8 mouse cellular contexts compared by ENCODE assay signal in genomic region chr5:144254122-144254810, GRCm38 (mm10). TPM values are rescaled to one million over a fixed set of nuclear protein-coding genes. Genes with fewer than 3 reads are reported as not detected.
DNase-seq lines count a peak whose midpoint lies in the region; ATAC-seq lines count a peak whose summit lies in the region.

No protein-coding gene starts in this region.

- peak overlapping the region; percentile 85 for H3K4me2 ChIP-seq in forebrain, embryonic 12.5 days
- peak overlapping the region; percentile 86 for H3K4me2 ChIP-seq in limb, embryonic 13.5 days (replicated peaks)
- H3K4me2 ChIP-seq in midbrain, embryonic 13.5 days (replicated peaks): peak overlapping the region; percentile 77

- ATAC-seq in forebrain, embryonic 12.5 days (ENCODE audit: low FRiP score): peak; percentile 7; the same call in 1 of the 2 replicates
- ATAC-seq in limb, embryonic 13.5 days (ENCODE audit: low FRiP score, low read depth): 0 out of 2 replicates have a peak, but pooled peaks have one; percentile 34
- ATAC-seq in midbrain, embryonic 13.5 days: 0 out of 2 replicates have a peak, but pooled peaks have one; percentile 2

- H3K9me3 ChIP-seq in forebrain, embryonic 12.5 days: no peaks in the 10 kb centered on the region
- peaks cover 10% of the 10 kb centered on the region; the same call in 1 of the 2 replicates for H3K9me3 ChIP-seq in hindbrain, embryonic 10.5 days
- H3K9me3 ChIP-seq in limb, embryonic 13.5 days: peaks cover 3% of the 10 kb centered on the region; the same call in 1 of the 2 replicates
- H3K9me3 ChIP-seq in midbrain, embryonic 13.5 days: peaks cover 5% of the 10 kb centered on the region; the same call in 1 of the 2 replicates

- 57% methylated on average over 16 of the region's 16 CpGs for WGBS in forebrain, embryonic 12.5 days
- 60% methylated on average over 16 of the region's 16 CpGs for WGBS in hindbrain, embryonic 10.5 days
- 52% methylated on average over 16 of the region's 16 CpGs for WGBS in limb, embryonic 13.5 days
- 62% methylated on average over 16 of the region's 16 CpGs for WGBS in midbrain, embryonic 13.5 days

- no peaks in the 10 kb centered on the region for H3K27me3 ChIP-seq in forebrain, embryonic 12.5 days
- H3K27me3 ChIP-seq in hindbrain, embryonic 10.5 days (ENCODE audit: insufficient read depth, poor library complexity, severe bottlenecking): no peaks in the 10 kb centered on the region
- H3K27me3 ChIP-seq in limb, embryonic 13.5 days: no peaks in the 10 kb centered on the region
- H3K27me3 ChIP-seq in midbrain, embryonic 13.5 days: no peaks in the 10 kb centered on the region

- H3K4me3 ChIP-seq in forebrain, embryonic 12.5 days (replicated peaks): peak overlapping the region; percentile 98
- H3K4me3 ChIP-seq in hindbrain, embryonic 10.5 days: peak overlapping the region; percentile 99
- peak overlapping the region; percentile 97 for H3K4me3 ChIP-seq in limb, embryonic 13.5 days
- H3K4me3 ChIP-seq in midbrain, embryonic 13.5 days (replicated peaks): peak overlapping the region; percentile 98

- H3K27ac ChIP-seq in forebrain, embryonic 12.5 days: no peak overlapping the region
- peak overlapping the region; percentile 98 for H3K27ac ChIP-seq in hindbrain, embryonic 10.5 days
- H3K27ac ChIP-seq in limb, embryonic 13.5 days: no peak overlapping the region; the same call in 1 of the 2 replicates
- no peak overlapping the region; the same call in 1 of the 2 replicates for H3K27ac ChIP-seq in midbrain, embryonic 13.5 days

- peaks cover 36% of the 10 kb centered on the region for H3K4me1 ChIP-seq in forebrain, embryonic 12.5 days
- H3K4me1 ChIP-seq in hindbrain, embryonic 10.5 days (replicated peaks): peaks cover 37% of the 10 kb centered on the region
- peaks cover 34% of the 10 kb centered on the region for H3K4me1 ChIP-seq in limb, embryonic 13.5 days
- H3K4me1 ChIP-seq in midbrain, embryonic 13.5 days (replicated peaks): peaks cover 37% of the 10 kb centered on the region

- peaks cover 9% of the 10 kb centered on the region; the same call in 1 of the 2 replicates for H3K36me3 ChIP-seq in forebrain, embryonic 12.5 days (replicated peaks)
- peaks cover 22% of the 10 kb centered on the region for H3K36me3 ChIP-seq in hindbrain, embryonic 10.5 days
- peaks cover 9% of the 10 kb centered on the region for H3K36me3 ChIP-seq in limb, embryonic 13.5 days
- H3K36me3 ChIP-seq in midbrain, embryonic 13.5 days: no peaks in the 10 kb centered on the region

- no peak overlapping the region for H3K9ac ChIP-seq in forebrain, embryonic 12.5 days
- H3K9ac ChIP-seq in limb, embryonic 13.5 days: peak overlapping the region; percentile 43; the same call in 1 of the 2 replicates
- peak overlapping the region; percentile 96; the same call in 1 of the 2 replicates for H3K9ac ChIP-seq in midbrain, embryonic 13.5 days (replicated peaks)

- DNase-seq in CD4-positive helper T cell, adult 2 months (ENCODE audit: low read depth, low spot score): peak; percentile 77
- DNase-seq in T-cell, adult 2 months (ENCODE audit: low spot score): peak; percentile 52
- no peak for DNase-seq in hindbrain, embryonic 10.5 days (ENCODE audit: low spot score)
- DNase-seq in testis, postnatal 10 days (ENCODE audit: low spot score): peak; percentile 76
- no peak for DNase-seq in frontal cortex, postnatal 25 days (ENCODE audit: low spot score in 2 of 2)

RNA-seq across cellular contexts. Expression of gene Bri3, which starts 10.0 kb away (rescaled TPM):
- polyA plus RNA-seq in forebrain, embryonic 12.5 days (2016; fragmentation: Nextera tagmentation; extraction: Ambion mirVana): 126 and 139 TPM in 2 replicates
- polyA plus RNA-seq in hindbrain, embryonic 10.5 days (2016; fragmentation: Nextera tagmentation; extraction: Ambion mirVana): 115 and 157 TPM in 2 replicates
- 112 and 126 TPM in 2 replicates for polyA plus RNA-seq in limb, embryonic 13.5 days (2015; fragmentation: Nextera tagmentation; extraction: Ambion mirVana)
- polyA plus RNA-seq in midbrain, embryonic 13.5 days (2015; fragmentation: Nextera tagmentation; extraction: Ambion mirVana): 133 and 137 TPM in 2 replicates

RNA-seq across cellular contexts. Expression of gene Tecpr1, which starts 30.9 kb away (rescaled TPM):
- polyA plus RNA-seq in forebrain, embryonic 12.5 days (2016; fragmentation: Nextera tagmentation; extraction: Ambion mirVana): 31.7 and 32.3 TPM in 2 replicates
- polyA plus RNA-seq in hindbrain, embryonic 10.5 days (2016; fragmentation: Nextera tagmentation; extraction: Ambion mirVana): 23.4 and 24.7 TPM in 2 replicates
- 26.3 and 27.0 TPM in 2 replicates for polyA plus RNA-seq in limb, embryonic 13.5 days (2015; fragmentation: Nextera tagmentation; extraction: Ambion mirVana)
- polyA plus RNA-seq in midbrain, embryonic 13.5 days (2015; fragmentation: Nextera tagmentation; extraction: Ambion mirVana): 42.8 and 44.8 TPM in 2 replicates

Comparison
In these comparisons a context has a peak if more than half of its experiments do, and no peak if none do; other contexts are left out.
1. DNase-seq: peak in CD4-positive helper T cell, adult 2 months (single experiment), T-cell, adult 2 months (single experiment) and testis, postnatal 10 days (single experiment); none in hindbrain, embryonic 10.5 days (single experiment) and frontal cortex, postnatal 25 days (0 of 2).
2. Peak in every context shown above with its lines, with median percentiles within 50 percentile points of each other: ATAC-seq, H3K4me2 ChIP-seq and H3K4me3 ChIP-seq.